Mouse (Mus musculus) layer of hippocampus, adult 2 months (tissue): Measurements from ENCODE around the gene Hspb6. TPM values are rescaled to one million over a fixed set of nuclear protein-coding genes. Genes with fewer than 3 reads are reported as not detected.

Source experiments
- DNase-seq, 2 experiments: peaks; one replicate each; pipeline ENCODE4 v3.0.0; 2022; ENCODE audit warnings: low spot score in 2 of 2
- H3K27ac ChIP-seq: fragments of 200-600 bp; 2 replicates; pipeline ENCODE4 v1.8.1; 2022
- H3K4me3 ChIP-seq: fragments of 200-600 bp; 2 replicates; pipeline ENCODE4 v1.8.1; 2022; ENCODE audit warnings: mild to moderate bottlenecking
- CTCF ChIP-seq: fragments of 200-600 bp; conservative IDR thresholded peaks from 2 replicates; pipeline ENCODE4 v1.8.1; 2022; ENCODE audit warnings: antibody characterized with exemption, mild to moderate bottlenecking, moderate library complexity
- microRNA-seq, 2 experiments: library from miRNA; unstranded; fragments of <30 nt; microRNA quantifications; one replicate each; pipeline ENCODE4 v1.2.0; 2021
- total RNA-seq, 2 experiments: library from RNA; stranded (reverse); gene quantifications; 2 replicates each; pipeline ENCODE4 v1.2.3; 2021

Gene Hspb6
- total RNA-seq, 2 experiments from 2014 or later, result 2.7 to 4.8 TPM

DNA sequence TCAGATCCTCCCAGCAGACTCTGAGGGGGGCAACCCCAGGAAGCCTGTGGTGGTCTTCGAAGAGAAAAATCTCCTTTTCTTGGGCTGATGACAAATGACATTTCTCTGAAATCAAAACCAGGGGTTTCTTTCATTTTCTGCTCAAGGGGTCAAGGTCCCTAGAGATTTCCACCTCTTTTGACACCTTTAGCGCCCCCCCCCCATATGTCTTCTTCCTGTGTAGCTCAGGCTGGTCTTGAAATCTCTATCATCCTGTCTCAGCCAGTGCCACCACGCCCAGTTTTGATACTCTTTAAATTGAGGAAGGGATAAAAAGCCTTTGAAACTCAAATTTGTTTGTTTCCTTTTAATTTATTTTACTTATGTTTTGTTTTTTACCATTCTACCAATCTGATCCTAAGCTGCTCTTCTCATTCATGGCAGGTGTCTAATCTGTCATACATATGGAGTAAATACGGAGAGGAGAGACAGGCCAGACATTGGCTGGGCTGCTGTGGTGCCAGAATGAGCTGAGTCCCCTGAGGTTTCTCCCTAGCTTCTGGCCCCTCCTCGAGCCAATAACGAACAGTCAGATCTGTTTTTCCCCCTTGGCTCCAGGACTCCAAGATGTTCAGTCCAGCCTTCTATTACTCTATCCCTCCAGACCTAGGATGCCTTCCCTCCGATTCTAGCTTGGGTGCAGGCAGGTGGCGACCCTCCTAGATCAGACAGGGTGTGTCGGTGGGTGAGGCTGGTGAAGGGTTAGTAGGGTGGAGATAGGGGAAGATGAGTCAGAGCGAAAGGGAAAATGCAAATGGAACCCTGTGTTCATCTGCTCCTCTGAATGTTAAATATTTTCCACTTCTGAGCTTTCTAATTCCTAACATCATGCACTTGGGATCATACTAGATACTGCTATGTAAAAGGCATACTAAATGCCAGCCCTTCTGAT is 41.9 kb downstream of the Hspb6 start:
- Histone ChIP-seq H3K27ac (no peak overlapping the region), H3K4me3 (no peak overlapping the region)
- TF ChIP-seq CTCF, result no peak
- no peak for DNase-seq

DNA sequence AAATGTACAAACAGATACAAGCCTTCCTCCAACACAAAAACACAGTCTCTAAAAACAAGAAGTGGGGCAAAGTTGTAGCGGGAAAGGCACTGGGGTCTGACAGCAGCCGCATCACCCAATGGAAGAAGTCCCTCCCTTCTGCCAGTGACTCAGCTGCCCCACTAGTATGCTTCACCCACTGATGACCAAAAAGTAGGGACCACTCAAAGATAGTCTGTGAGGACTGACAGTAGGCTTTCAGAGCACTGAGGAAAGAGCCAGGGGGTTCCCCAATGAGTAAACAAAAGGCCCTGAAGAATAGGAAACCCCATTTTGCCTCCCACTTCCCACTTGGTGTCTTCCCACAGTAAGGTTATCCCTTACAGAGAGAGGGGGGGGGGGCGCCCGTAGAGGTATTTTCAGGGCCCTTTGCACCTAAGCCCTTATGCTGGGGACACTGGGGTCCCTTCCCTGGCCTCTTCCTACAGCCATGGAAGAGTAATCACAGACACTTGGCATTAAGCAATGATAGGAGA is 42.6 kb downstream of the Hspb6 start:
- H3K27ac ChIP-seq, result no peak overlapping the region
- no peak for DNase-seq
- TF ChIP-seq CTCF, result no peak
- H3K4me3 ChIP-seq, result no peak overlapping the region

DNA sequence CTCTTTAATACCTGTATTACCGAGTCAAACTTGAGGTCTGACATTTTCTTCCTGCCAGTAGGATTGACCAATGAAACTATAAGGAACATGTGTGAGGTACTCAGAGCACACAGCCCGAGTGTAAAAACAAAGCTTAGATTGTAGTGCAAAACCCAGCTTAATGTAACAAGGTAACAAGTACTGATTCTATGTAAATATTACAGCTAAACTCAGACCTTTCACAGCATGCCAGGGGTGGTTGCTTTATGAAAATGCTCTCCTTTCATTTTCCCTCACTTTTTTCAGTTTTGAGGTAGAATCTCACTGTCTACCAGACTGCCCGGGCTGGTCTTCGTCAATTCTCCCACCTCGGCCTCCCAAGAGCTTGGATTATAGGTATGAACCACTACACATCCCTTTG is 44.1 kb downstream of the Hspb6 start:
- DNase-seq, result no peak
- H3K27ac ChIP-seq, result no peak overlapping the region
- no peak for TF ChIP-seq CTCF
- H3K4me3 ChIP-seq, result no peak overlapping the region

DNA sequence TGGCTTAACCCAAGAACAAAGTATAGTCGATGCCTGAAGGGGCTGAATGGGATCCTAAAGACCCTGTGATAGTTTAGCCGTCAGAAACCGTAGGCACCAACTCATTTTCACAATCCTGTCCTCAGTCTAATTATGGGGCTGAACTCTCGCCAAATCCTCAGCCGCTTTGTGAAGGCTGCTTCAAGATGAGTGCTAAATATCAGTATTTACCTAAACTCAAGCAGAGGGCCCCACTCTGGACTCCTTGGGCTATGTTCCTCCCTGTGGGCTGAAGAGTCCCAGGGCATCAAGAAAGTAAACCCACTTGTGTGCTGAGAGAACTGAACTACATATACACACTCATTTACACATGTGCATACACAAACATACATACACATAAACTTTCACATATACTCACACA is 44.8 kb downstream of the Hspb6 start:
- no peak overlapping the region for H3K27ac ChIP-seq
- H3K4me3 ChIP-seq, result no peak overlapping the region
- no peak for DNase-seq
- no peak for TF ChIP-seq CTCF

DNA sequence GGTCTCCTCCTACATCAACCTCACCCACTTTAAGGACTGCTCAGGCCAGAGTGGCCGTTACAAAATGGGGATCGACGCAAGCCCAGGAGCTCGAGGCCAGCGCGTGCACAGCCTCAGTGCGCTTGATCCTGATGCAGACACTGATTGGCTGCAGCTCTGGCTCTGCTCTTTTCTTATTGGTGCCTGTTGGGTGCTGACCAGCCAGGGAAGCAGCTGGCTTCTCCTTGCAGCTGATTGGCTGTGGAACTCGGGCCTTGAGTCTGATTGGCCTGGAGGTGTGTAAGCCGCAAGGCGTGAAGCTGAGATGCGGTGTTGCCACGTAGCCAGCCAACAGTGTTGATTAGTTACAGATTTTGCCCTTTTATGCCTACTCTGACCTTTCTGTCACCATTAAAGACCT is 46.8 kb downstream of the Hspb6 start, which contains the start of gene Zbtb32:
Gene Zbtb32, minus strand, starts transcription at position 124 of the 400 bp plus-strand sequence.
- H3K4me3 ChIP-seq, result peak within 1 kb of the TSS; percentile 38

DNA sequence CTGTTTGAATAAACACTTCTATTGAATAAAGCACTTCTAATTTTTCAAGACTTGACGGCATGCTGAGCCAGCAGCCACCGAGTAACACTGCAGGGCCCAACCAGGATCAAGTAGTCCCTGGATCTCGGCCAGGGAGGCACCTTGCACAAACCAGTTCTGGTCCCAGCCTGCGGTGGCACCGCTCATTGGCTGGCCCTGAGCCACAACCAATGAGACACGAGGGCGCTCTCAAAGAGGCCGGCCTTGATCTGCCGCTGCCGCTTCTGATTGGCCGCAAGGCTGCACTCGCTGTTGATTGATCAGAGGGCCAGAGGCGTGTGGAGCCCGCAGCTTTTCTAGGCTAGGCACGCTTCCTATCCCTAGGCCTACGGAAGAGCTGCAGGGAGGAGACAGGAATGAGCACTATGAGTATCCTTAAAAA is 48.0 kb downstream of the Hspb6 start:
- peak overlapping the region; percentile 38 for H3K4me3 ChIP-seq
- TF ChIP-seq CTCF, result no peak
- peak; percentile 88 to 92 for DNase-seq
- no peak overlapping the region for H3K27ac ChIP-seq

More for the DNA sequence above, 46.8 kb downstream of the Hspb6 start, which contains the start of gene Zbtb32:
- DNase-seq, result no peak
- no peak for TF ChIP-seq CTCF
- no peak within 1 kb of the TSS for H3K27ac ChIP-seq

DNA sequence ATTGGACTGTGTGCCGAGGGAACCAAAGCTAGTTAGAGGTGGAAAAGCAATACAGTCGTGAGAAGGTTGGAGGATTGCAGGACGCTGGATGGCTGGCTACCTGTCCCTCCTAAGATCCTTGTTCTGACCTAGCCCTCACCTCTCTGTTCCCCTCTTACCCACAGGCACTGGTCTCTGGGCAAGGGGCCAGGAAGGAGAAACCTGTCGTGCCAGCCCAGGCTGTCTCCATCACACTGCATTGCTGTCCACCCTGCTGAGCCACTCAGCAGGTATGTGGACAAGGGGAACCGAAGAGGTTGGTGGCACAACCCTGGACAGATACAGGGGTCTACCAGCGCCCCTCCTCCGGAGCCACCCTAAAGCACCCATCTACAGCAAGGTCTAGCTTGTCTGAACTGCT is 48.7 kb downstream of the Hspb6 start:
- Histone ChIP-seq H3K27ac (no peak overlapping the region), H3K4me3 (no peak overlapping the region)
- no peak for DNase-seq
- TF ChIP-seq CTCF, result no peak

DNA sequence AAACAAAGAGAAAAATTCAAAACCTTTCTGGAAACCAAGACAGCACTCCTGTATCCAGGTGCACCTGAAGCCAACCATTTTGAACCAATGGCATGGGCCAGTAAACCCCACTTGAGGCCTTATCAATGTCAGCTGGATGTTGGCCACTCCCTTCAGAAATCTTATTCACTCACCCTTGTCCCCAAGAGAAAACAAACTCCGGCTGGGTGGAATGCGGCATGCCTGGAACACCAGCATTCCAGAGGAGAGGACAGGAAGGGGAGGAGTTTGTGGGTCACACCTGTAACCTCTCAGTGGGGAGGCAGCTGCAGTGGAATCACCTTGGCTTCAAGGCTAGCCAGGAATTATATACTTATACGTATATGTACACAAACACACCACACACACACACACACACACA is 50.6 kb downstream of the Hspb6 start:
- no peak for DNase-seq
- Histone ChIP-seq H3K27ac (no peak overlapping the region), H3K4me3 (no peak overlapping the region)
- no peak for TF ChIP-seq CTCF

DNA sequence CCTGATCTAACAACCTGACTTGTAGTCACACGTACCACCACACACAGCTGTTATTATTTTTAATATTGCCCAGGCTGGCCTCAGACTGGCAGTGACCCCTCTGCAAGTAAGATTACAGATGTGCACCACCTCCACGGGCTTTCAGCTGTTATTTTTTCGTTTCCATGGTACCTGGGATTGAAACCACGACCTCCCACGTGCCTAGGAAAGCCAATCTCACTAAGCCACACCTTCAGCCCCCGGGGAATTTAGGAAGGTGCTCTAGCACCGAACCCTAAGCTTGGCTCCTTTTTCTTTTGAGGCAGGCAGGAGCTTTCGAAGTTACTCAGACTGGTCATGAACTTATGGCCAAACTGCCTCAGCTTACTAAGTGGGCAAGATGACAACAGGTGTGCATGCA is 52.4 kb downstream of the Hspb6 start:
- no peak overlapping the region for H3K4me3 ChIP-seq
- no peak overlapping the region for H3K27ac ChIP-seq
- DNase-seq, result no peak
- TF ChIP-seq CTCF, result no peak

DNA sequence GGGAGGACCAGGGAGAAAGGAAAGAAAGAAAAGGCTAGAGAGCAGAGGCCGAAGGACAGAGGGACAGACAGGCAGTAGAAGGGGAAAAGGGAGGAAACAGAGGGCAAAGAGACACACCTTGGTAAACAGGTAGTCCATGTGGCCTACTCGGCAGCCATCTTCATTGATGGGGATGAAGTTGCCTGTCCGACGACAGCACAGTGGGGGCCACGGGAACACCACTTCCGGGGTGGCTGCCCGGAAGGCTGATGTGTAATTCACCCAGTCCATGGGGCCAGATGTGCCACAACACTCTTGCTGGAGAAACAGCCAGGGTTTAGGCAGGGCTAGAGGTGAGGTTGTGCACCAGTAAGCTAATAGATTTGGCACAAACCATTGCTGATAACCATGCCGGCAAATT is 53.0 kb downstream of the Hspb6 start:
- Histone ChIP-seq H3K27ac (no peak overlapping the region), H3K4me3 (no peak overlapping the region)
- TF ChIP-seq CTCF, result no peak
- DNase-seq, result no peak

Small RNA genes within 50 kb of the gene (microRNA-seq; reads per million reads assigned to microRNA genes)
- gene Gm38670, result 0.96 to 1.1 reads per million in 2 experiments
- 0 to 0.92 reads per million in 2 experiments for gene Mir3569

Other genes with a start within 250 kb of the Hspb6 start
- 10 to 100 TPM; 50.8 to 51.8 TPM for gene Alkbh6, start 243.5 kb upstream of the Hspb6 start, total RNA-seq
- 10 to 100 TPM in 1 of 2 experiments, 1 to 10 TPM in 1; 9.4 to 14.2 TPM for gene Syne4, start 237.4 kb upstream of the Hspb6 start, total RNA-seq
- gene E130208F15Rik, start 230.4 kb upstream of the Hspb6 start, total RNA-seq, result under 1 TPM; 0.41 to 0.81 TPM
- gene Sdhaf1, start 228.3 kb upstream of the Hspb6 start, total RNA-seq, result 1 to 10 TPM; 6.7 to 7.3 TPM
- gene Lrfn3, start 189.4 kb upstream of the Hspb6 start, total RNA-seq, result 10 to 100 TPM; 32.4 to 34.6 TPM
- gene Tyrobp, start 138.4 kb upstream of the Hspb6 start, total RNA-seq, result 10 to 100 TPM; 26.7 to 32.6 TPM
- gene Hcst, start 132.3 kb upstream of the Hspb6 start, total RNA-seq, result 1 to 10 TPM in 1 of 2 experiments, not detected in 1; 1.5 TPM
- 1 to 10 TPM; 2.8 to 3.0 TPM for gene Nfkbid, start 130.4 kb upstream of the Hspb6 start, total RNA-seq
- gene Aplp1, start 106.6 kb upstream of the Hspb6 start, total RNA-seq, result 1,000 to 10,000 TPM; 1,283 to 1,305 TPM
- 10 to 100 TPM; 15.0 to 20.4 TPM for gene Kirrel2, start 94.5 kb upstream of the Hspb6 start, total RNA-seq
- gene Nphs1, start 93.9 kb upstream of the Hspb6 start, total RNA-seq, result 1 to 10 TPM; 1.2 to 1.3 TPM
- gene Prodh2, start 58.6 kb upstream of the Hspb6 start, total RNA-seq, result not detected
- gene Arhgap33, start 17.1 kb upstream of the Hspb6 start, total RNA-seq, result 100 to 1,000 TPM; 101 to 119 TPM
- 1 to 10 TPM; 4.0 to 4.1 TPM for gene Proser3, start 121 bp downstream of the Hspb6 start, total RNA-seq
- gene Lin37, start 7.7 kb downstream of the Hspb6 start, total RNA-seq, result 10 to 100 TPM; 45.5 to 47.6 TPM
- 10 to 100 TPM; 71.4 to 90.8 TPM for gene U2af1l4, start 11.1 kb downstream of the Hspb6 start, total RNA-seq
- 10 to 100 TPM in 1 of 2 experiments, 1 to 10 TPM in 1; 9.0 to 11.4 TPM for gene Gm49396, start 11.2 kb downstream of the Hspb6 start, total RNA-seq
- gene Psenen, start 11.4 kb downstream of the Hspb6 start, total RNA-seq, result 10 to 100 TPM; 79.9 to 92.3 TPM
- gene Igflr1, start 13.2 kb downstream of the Hspb6 start, total RNA-seq, result 1 to 10 TPM; 6.4 to 6.5 TPM
- gene Kmt2b, start 36.5 kb downstream of the Hspb6 start, total RNA-seq, result 10 to 100 TPM; 49.8 to 57.5 TPM
- gene Zbtb32, start 46.7 kb downstream of the Hspb6 start, total RNA-seq, result not detected
- gene Upk1a, start 60.7 kb downstream of the Hspb6 start, total RNA-seq, result under 1 TPM in 1 of 2 experiments, not detected in 1; 0.69 TPM
- gene Cox6b1, start 74.0 kb downstream of the Hspb6 start, total RNA-seq, result 100 to 1,000 TPM; 552 to 568 TPM
- gene Etv2, start 83.7 kb downstream of the Hspb6 start, total RNA-seq, result not detected
- gene Rbm42, start 98.1 kb downstream of the Hspb6 start, total RNA-seq, result 10 to 100 TPM; 69.5 to 72.6 TPM
- gene Haus5, start 112.8 kb downstream of the Hspb6 start, total RNA-seq, result 1 to 10 TPM; 6.6 to 6.8 TPM
- not detected for gene Pmis2, start 119.4 kb downstream of the Hspb6 start, total RNA-seq
- not detected for gene 2200002J24Rik, start 146.7 kb downstream of the Hspb6 start, total RNA-seq
- gene Atp4a, start 160.0 kb downstream of the Hspb6 start, total RNA-seq, result under 1 TPM; 0.38 to 0.47 TPM
- 100 to 1,000 TPM; 108 to 112 TPM for gene Tmem147, start 177.4 kb downstream of the Hspb6 start, total RNA-seq
- gene Gapdhs, start 191.5 kb downstream of the Hspb6 start, total RNA-seq, result not detected
- gene Sbsn, start 199.3 kb downstream of the Hspb6 start, total RNA-seq, result 1 to 10 TPM; 4.9 to 6.1 TPM
- under 1 TPM; 0.56 to 1.00 TPM for gene Dmkn, start 211.6 kb downstream of the Hspb6 start, total RNA-seq
- gene Krtdap, start 235.7 kb downstream of the Hspb6 start, total RNA-seq, result not detected